Mouse (Mus musculus): Measurements from ENCODE around the gene Poll.
A peak's percentile ranks its signal among the peaks of the same experiment; 100 is the strongest.

The Poll gene

DNA sequence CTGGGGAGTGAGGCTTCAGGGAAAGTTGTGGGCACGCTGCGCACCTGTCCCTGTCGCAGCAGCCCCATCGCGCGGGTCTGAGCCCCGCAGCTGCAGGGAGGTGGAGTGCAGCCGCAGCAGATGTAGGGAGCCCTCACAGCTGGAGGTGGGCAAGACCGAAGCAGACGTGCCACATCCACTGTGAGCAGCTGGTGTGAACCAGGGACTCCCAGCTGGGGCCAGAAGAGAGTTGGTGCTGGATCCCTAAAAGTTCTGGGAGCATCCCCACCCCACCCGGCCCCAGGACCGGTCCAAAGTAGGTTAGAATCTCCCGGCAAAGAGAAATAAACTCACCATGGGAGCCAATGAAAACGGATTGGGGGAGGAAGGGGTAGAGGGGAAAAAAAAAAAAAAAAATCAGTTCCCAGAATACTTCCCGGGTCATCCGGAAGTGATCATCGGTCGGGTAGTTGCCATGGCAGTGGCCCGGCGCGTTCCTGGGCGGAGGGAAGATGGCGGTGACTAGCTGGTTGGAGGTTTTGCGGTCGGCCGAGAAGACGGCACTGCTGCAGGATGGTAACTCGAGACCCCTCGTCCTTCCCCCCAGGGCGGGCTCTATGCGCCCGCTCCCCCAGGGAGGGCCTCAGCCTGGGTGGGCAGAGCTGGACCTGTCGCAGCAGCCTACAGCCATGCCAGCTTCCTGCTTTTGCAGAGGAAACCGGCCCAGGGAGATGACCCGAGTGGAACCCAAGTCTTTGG lies at the start of gene Poll, which contains the start of gene Gm17018:
Gene Poll (minus strand): TSS at position 379 of the 738 bp plus-strand sequence.
Gene Gm17018 (plus strand): TSS at position 463 of the 738 bp plus-strand sequence.
- peak; percentile 76 to 77 for DNase-seq

DNA sequence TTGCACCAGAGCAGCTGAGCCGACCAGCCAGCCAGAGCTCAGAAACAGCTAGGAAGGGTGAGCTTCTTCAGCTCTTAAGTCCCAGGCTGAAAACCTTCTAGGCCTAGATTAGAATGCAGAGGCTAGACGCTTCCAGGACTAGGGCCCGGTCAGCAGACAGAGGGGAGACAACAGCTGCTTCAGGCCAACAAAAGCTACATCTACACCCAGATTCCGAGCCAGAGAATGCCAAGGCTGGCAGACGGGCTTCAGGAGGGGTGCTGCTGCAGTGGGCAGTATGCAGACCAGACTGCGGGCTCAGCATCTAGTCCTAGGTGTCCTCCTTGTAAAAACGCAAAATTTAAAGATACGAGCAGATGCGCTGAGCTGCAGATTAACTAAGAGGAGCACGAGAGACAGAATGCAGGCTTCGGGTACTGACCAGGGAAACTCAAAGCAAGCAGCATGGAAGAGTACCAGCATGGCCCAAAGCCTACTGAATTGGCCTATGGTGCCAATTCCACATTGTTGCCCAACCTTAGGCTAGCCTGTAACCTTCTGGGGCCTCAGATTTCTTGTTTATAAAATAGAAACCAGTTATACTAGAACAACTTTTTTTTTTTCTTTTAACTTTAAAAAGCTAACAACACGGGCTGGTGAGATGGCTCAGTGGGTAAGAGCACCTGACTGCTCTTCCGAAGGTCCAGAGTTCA lies 48.5 kb upstream of the Poll start:
- no peak for DNase-seq

DNA sequence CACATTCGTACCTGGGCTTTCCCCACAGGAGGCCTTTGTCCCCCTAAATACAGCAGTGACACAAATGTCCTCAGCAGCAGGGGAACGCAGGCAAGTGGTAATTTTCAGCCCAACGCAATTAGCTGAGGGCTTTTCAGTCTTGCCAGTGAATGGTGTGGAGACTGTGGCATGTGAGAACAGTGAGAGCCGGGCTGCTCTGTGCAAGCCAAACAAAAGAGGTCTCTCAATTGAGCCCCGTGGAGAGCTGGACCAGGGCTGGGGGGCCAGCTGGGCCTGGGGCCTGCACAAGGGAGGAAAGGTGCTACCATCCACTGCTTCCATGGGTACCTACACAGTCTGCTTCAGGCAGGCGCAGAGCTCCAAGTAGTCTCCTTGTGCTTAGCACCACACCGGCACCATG lies 47.1 kb upstream of the Poll start:
- no peak for DNase-seq

DNA sequence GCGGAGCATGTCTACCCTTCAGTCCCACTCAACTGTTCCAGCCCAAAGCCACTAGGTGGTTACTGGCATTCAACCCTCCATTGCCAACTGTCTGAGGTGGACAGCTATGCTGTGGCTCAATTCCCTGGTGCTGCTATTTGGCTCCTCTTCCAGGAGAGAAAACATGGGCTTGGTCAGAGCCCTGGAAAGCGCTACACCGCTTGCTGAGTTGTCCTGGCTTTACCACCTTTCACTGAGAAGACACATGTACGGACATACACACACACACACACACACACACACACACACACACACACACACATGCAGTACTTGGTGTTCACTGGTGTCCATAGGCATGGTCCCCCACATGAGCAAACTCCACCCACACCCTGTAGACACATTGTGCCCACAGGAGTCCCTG lies 46.4 kb upstream of the Poll start:
- DNase-seq = no peak

DNA sequence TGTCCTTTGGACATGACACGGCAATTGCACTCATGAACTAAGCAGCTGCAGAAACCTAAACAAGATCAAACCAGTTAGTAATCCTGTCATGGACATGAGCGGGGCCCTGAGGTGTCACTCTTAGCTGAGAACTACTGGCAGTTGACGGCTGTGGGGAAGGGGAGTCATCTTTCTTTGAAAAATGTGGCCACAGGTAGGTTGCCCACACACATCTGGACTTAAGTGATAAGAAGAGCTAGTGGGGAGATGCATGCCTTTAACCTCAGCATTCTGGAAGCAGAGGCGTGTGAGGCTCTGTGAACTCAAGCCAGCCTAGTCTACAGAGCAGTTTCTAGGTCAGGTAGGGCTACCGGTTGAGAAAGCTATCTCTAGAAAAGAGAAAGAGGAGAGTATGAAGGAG lies 42.3 kb upstream of the Poll start:
- DNase-seq = no peak

DNA sequence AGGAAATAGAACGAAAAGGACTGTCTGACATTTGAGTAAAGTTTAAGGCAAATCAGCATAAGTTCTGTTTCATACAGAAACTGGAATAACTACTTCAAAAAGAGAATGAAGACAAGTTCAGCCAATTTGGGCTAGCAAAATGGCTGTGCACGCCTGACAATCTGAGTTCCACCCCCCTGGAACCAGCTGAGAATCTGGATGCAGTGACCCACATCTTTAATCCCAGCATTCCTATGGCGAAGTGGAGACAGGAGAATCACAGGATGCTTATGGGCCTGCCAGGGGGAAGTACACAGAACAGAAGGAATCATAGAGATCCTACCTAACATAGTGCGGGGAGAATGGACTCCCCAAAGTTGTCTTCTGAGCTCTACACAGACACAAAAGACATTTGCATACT lies 36.8 kb upstream of the Poll start:
- no peak for DNase-seq

DNA sequence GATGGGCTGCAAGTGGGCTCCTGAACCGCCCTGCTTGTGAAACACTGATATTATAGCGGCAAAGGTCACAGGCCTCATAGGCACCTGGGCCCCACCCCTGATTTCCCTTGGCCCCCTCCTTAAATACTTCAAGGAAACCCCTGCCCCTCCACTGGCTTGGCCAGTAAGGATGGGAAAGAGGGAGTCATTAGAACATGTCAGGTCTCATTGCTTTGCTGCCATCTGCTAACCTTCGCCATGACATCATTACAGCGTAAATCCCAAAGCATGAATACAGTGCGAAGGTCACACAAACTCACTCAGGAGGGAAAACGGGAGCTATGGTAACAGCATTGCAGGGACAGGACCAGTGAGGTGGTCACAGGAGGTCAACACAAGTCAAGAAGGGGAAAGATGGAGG lies 36.1 kb upstream of the Poll start:
- no peak for DNase-seq

DNA sequence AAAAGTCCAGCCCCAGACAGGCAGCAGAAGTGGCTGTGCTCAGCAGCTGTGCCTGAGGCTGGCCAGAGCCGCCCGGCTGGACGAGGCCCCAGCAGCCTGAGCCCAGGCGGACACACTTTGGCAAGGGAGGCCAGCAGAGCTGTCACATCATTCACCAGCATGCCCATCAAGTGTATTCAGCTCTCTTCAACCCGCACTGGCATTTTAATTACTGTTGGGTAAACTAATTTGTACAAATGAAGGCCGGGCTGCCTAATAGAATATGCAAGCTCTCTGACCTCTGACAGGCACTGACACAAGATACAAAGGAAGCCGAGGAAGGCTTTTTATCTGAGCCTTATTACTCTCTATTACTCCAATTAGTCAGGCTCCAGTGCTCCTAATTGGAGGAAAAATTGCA lies 35.7 kb upstream of the Poll start:
- no peak for DNase-seq

DNA sequence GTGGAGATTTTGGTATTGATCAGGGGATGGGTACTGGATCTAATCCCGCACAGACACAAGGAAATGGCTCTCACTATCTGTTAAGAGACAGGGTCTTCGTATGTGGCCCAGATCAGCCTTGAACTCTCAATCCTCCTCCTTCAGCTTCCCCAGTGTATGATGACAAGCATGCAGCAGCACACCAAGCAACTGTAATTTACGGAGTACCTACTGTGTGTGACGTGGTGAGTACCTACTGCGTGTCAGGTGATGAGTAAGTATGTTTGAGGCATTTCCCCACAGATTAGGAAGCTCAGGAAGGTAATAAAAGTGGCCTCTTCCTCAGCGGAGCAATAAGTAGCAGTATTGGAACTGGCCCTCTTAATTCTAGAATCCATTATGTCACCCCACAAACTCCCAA lies 35.1 kb upstream of the Poll start:
- no peak for DNase-seq

DNA sequence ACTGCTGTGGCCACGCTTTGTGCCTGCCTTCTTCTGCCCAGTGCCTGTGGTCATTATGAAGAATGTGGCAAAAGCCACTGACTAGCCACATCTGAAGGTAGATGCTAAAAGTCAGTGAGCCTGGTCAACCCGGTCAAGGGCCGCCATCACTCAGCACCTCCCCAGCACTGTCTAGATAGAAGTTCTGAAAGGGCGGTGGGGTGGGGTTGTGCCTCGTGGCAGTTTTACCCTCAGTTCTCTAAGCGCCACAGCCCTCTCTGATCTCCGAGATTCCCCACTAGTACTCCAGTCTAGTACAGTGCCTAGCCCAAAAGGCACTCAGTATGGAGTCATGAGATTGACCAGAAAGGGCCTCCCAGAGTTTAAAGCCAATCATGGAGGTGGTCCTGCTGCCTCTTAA lies 33.7 kb upstream of the Poll start:
- DNase-seq = no peak

DNA sequence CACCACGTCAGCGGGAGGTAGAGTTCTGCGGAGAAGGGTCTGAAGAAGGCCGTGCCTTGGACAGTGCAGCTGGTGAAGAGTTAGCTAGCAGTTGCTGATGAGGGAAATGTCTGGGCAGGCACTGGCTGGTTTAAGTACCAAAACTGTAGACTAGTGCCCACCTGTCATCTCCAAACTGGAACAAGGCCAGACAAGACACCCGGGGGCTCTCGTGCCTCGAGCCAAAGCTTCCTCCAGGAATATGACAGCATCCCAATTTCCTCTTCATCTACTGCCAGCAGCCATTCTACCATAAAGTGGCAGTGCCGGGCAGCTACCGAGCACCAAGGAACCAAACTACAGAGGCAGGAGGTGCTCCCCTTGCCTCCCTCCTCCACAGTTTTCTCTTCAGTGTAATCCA lies 32.6 kb upstream of the Poll start:
- DNase-seq = no peak

DNA sequence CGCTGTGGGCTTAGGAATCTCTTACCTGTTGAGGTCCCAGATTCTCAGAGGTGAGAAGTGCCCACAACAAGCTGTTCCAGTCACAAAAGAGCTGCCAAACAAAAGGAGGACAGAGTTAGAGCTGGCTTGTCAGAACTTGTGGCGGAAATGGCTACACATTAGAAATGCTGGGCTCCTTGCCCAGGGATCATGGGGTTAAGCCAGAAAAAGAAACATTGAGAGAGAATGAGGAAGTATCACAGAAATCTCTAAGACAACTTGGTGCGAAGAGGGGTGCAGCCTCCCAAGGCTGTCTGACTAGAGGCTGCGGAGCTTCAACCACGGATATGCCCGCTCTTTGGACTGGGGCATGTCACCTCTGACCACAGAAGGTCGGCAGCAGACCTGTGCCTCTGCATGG lies 31.4 kb upstream of the Poll start:
- peak; percentile 69 to 78 for DNase-seq

DNA sequence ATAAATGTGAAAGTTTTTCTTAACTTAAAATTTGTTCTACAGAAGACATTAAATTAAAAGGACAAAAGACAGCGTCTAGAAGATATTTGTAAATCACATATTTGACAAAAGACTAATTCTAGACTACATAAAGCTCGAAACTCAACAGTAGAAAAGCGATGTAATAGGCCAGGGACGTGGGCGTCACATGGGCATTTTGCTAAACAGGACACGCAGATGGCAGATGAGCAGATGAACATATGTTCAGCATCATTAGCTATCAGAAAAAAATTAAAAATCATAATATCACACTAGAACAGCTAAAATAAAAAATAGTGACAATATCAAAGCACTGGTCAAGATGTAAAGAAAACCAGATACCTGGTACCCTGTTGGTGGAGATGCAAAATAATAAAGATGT lies 29.4 kb upstream of the Poll start:
- no peak for DNase-seq

DNA sequence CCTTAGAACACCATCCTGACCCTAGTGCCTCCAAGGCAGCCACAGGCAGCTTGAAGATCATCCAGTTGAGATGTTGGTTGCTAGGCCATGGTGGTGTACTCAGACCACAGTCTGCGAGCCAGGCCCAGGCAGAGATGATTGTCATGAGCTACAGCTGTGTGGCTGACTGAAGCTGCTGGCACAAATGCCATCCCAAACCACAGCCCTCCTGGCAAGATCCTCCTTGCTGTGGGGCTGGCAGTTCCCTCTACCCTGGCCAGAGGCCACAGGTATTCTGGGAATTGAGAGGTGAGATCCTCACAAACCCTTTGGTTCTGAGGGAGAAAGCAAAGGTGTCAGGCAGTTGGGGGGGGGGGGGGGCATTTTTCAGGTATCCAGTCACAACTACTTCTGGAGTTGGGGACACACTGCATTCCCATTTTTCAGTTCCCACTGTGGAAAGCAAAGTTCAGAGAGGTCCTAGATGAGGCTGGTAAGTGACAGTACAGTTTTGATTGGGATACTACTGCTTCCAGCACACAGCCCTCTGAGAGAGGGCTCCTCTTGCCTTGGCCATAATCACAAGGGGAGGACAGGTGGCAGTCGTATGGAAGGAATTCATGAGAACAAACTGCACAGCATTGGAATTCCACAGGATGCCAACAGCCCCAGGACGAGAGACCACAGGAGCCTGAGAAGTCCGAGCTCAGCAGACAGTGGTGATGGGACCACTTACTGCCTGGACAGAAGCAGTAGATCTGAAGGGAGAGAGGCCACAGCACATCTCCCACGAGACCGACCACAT lies 27.4 kb upstream of the Poll start:
- no peak for DNase-seq

DNA sequence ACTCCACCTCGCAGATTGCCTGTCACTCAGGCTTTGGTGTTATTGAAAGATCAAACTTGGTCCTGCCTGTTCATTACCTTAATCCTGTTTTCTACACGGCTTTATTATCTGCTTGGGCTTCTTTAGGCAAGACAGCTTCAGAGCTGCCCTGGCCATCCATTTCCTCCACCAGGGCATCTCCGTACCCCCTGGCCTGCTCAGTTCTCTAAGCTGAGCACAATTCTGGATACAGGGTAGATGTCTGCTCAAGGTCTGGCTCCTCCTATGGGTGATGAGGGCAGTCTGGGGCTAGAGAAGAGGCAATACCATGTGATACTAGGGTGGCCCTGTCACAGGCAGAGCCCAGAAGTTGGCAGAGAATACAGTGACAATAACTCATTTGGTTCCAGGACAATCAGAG lies 26.5 kb upstream of the Poll start:
- no peak for DNase-seq

DNA sequence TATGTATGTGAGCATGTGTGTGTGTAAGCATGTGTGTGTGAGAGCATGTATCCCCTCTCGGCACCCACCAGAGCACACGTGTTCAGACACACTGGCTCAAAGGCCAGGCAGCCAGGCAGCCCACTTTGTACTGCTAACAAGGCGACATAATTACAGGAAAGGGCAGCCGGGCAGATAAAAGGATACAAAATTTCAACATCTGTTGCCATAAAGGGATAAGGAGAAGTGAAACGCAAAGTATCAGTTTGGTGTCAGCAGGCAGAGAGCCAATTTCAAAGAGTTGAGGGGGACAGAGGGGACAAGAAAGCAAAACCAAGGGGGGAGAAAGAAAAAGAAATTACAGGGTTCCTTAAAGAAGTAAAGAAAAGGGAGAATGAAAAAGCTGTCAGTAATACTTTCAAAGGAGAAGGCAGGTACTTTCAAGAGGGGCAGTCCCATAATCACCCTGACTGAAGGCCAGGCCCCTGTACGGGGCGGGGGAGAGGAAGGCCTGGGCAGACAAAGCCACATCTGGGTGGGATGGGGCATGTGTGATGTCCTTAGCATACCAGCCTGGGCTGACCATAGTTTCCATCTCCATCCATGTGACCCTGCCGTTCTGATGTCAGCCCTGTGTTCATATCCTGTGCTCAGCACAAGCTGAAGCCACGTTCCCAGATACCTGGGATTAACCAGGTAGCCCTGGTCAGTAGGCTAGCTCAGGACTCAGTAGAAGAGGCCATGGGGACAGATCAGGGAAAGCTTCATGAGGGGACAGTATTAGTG lies 24.7 kb upstream of the Poll start:
- no peak for DNase-seq

DNA sequence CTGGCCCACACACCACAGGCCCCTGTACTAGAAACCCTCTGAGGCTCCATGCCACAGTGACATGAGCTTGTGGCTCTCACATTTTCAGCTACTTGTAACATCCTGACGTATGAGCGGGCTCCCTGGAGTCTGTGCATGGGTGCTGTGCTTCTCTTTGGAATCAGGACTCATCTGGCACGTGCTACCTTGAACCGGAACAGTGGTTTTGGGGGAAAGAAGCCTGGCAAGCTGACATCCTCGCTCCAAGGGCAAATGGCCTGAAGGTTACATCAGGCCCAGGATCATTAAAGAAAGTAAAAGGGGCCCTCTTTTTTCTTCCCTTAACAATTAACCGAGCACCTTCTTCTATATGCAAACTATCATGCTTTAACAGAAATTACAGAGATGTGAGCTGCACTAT lies 22.8 kb upstream of the Poll start:
- DNase-seq = no peak

DNA sequence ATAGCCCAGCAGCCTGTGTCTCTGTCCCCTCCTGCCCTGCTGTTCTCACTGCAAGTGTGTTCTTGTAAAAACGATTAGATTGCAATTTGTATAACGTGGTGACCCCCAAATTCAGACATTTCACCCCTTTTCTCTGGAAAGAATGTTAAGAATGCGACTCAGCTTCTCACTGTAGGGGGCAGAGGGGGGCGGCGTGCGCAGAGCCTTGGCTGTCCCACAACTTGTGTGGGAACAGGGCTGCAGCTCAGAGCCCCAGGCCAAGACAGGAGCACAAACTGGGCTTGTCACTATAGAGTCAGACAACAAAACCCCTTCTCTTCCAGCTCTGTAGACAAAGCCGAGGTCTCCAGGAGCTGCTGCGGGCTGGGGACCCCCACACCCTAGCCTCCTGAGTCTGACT lies 21.8 kb upstream of the Poll start:
- DNase-seq = no peak

DNA sequence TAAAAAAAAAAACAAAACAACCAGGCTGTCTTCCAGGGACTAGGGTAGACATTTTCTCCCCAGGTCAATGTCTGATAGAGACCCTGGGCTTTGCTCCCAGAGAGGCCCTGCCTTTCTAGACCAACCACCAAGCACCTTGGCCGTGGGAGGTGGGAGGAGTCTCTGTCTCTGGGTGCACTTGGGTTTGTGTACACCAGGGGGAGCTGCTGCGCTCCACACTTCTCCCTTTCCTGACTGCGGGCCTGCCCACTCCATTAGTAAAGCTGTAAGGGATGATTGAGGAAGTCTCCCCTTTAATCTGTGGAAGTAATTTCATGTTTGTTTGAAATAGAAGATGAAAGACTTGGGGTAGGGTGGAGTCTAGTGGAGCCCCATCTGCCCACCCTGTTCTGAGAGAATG lies 20.9 kb upstream of the Poll start:
- DNase-seq = peak in 1 of 2 experiments; percentile 45

DNA sequence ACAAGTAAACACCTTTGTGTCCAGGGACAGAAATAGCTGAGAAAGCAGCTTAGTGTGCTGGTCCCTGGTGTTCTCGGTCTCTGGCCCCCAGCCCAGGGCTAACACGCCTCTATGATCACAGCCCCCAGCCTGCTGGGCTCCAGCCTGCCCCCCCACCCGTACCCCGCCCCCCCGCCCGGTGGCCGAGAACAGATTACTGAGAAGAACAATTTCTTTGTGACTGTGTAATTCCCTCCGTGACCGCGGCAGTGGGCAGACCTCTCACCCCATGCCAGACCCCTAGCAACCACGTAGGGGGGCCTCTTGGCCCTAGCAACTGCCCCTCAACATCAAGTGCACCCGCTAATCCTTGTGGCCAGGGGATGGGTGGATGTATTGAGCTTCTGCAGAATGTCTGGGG lies 19.9 kb upstream of the Poll start:
- no peak for DNase-seq

DNA sequence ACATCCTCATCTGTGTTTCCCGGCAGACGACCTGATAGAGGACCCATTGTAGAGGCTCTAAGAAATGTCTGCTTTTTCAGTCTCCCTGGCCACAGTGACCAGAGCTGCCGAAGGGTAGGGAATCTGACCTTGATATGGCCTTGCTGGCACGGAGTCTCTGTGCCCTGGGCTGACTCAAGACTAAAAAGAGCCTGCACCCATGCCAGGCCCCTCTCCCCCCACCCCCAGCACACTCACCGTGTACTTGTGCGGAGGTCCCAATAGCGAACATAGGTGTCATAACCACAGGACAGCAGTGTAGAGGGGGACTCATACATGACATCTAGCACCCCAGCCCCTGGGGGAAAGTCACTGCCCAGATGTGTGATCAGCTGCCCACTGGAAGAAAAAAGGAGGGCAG lies 19.1 kb upstream of the Poll start:
- DNase-seq = no peak

DNA sequence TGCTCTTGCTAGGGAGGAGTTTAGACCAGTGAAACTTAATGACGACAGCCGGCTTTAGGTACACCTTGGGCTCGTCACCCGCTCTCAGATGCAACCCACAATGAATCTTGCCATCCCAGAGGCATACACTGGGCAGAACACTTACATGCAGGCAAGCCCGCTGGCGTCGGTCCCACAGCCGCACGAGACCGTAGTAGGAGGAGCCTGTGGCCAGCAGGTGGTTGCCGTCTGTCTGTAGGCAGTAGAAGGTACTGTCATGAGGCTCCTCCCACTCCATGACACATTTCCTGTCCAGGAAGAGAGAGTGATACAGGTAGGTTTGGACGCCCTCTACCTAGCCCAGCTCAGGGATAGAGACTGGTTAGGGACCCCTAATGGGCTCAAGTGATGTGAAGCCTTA lies 18.6 kb upstream of the Poll start:
- DNase-seq = no peak

DNA sequence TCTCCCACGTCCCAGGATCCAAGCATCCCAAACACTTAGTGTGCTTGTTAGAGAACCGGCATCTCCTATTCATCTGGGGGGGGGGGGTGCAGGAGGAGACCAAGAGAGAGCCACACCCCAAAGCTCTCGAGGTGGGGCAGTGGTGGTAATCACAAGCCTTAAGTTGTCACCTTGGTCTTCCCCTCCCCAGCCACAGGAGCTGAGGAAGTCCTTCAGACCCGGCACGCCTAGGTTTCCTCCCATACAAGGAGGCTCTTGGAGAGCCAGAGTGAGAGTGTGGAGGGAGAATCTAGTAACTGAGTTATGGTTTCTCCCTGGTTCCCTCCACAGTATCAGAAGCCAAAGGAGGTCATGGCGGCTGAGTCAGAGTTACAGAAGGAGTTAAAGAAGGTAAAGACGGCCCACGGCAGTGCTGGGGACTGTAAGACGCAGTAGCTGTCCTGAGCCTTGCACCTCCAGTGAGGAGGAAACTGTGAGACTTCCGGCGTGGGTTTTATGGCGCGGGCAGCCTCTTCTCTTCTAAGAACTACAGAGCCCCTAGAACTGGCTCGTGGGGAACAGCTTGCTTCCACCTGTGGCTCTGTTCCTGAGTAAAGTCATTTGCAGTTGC lies 16.9 kb upstream of the Poll start:
- DNase-seq = no peak
